Mouse (Mus musculus): Measurements from ENCODE around the gene Rsbn1. TPM values are rescaled to one million over a fixed set of nuclear protein-coding genes. Genes with fewer than 3 reads are reported as not detected.

The Rsbn1 gene
- total RNA-seq (2015; ENCODE audit: low replicate concordance) (27.4 and 38.6 TPM in 2 replicates), total RNA-seq (2017; ENCODE audit: low replicate concordance) (35.8 and 36.2 TPM in 2 replicates)

DNA sequence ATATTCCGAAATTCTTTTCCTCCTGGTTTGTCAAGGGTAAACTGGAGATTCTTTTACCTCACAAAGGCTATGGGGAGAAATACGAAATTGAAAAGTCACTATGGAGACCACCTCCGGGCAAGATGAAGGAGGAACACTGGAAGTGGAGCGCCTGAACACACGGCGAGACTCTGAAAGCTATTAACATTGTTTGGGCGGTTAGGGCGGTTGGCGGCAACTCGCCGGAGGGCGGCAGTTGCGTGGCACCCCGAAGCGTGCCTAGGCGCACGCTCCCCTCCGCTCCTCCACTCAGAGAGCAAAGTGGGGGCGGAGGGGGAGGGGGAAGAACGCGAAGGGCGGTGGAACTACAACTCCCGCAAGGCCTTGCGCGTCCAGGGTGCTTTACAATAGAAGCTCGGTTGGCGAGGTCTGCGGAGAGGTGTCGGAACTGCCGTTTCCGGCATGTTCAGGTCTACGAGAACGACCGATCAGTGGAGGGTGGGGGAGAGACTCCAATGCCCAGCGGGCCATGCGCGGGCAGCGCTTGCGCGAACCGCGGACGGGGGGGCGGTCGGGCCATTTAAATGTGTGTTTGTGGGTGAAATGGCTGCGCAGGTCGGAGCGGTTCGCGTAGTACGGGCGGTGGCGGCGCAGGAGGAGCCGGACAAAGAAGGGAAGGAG lies at the start of gene Rsbn1:
TSS of gene Rsbn1 (plus strand) at position 111 of the 660 bp plus-strand sequence.
- ATAC-seq (replicated peaks; ENCODE audit: low FRiP score, poor library complexity, severe bottlenecking), result peak; percentile 91

DNA sequence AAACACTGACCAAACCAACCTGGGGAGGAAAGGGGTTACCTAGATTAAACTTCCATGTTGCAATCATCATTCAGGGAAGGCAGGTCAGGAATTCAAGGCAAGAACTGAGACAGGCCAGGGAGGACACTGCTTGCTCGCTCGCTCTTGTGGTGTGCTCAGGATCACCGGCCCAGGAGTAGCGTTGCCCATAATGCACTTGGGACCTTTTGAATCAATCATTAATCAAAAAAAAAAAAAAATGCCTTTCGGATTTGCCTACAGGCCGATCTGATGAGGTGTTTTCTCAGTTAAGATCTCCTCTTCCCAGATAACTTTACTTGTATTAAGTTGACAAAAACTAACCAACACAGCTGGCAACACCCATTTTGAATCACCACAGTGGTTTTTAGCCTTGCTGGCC lies 49.7 kb upstream of the Rsbn1 start:
- no peak for ATAC-seq (replicated peaks; ENCODE audit: low FRiP score, poor library complexity, severe bottlenecking)

DNA sequence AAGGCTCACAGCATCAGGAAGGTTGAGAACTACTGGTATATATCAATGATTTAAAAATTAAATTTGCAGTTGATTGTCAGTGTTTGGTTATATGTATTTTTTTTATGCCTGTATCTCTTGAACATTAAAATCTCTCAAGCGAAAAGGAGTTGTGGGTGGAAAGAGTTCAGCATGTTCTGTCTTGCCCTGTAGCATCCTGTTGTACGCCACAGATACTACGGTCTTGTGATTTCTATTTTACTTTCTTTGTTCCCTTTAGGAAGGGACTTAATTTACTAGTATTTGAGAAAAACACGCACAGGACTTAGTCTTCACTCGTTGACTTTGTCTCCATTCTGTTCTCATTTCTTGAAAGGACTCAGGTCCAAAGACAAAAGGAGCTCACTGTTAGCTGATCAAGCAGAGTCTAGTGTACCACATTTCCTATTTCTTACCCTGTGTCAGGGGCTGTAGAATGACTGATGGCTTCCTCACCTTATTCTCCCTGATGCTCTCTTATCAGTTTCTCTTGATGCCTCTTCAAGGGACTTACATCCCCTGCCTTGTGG lies 46.4 kb upstream of the Rsbn1 start:
- no peak for ATAC-seq (replicated peaks; ENCODE audit: low FRiP score, poor library complexity, severe bottlenecking)

DNA sequence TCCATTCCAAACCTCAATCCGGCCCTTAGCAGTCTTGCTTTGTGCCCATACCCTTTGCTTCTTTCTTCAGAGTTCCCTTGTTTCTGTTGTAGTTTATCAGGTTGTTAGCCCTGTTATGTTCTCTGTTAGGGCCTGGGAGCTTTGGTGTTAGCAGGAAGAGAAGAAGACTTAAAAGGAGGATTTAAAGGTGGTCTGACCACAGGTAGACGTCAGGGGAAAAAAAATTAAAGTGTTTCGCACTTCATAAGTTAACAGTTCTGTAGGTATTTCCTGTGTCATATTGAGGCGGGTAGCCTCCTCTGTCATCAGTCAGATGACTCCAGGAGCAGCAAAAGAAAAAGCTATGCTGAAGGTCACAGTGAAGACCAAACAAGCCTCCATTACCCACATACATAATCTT lies 45.9 kb upstream of the Rsbn1 start:
- ATAC-seq (replicated peaks; ENCODE audit: low FRiP score, poor library complexity, severe bottlenecking), result no peak

DNA sequence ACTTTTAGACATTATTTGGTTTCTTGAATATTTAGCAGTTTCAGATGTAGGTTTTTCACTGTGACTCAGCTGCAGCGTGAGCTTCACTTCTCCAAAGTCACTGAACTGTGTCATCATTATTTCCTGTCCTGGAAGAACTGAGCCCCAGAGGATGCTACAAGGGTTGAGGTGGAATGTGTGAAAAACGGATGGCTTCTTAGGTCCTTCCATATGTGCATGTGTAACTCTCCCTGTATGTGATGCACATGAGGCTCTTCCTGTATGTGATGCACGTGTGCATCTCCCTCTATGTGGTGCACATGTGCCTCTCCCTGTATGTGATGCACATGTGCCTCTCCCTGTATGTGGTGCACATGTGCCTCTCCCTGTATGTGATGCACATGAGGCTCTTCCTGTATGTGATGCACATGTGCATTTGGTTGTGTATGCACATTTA lies 41.2 kb upstream of the Rsbn1 start:
- no peak for ATAC-seq (replicated peaks; ENCODE audit: low FRiP score, poor library complexity, severe bottlenecking)

DNA sequence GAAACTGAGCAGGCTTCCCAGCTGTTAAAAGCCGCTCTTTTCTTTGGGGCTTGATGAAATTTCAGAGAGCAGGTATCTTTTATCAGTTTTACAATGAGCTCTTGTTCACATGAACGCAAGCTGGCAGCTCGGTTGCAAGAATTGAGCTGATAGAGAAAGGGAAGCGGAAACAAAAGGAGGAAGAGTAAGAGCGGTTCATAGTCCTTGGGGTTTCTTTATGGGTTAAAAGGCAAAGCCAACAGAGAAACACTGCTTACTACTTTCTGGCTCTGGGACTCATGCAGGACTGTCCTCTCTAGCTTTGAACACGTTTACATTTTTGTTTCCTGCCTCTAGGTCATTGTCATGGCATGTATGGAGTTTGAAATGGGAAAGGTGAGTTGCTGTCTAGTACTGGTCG lies 39.6 kb upstream of the Rsbn1 start:
- no peak for ATAC-seq (replicated peaks; ENCODE audit: low FRiP score, poor library complexity, severe bottlenecking)

DNA sequence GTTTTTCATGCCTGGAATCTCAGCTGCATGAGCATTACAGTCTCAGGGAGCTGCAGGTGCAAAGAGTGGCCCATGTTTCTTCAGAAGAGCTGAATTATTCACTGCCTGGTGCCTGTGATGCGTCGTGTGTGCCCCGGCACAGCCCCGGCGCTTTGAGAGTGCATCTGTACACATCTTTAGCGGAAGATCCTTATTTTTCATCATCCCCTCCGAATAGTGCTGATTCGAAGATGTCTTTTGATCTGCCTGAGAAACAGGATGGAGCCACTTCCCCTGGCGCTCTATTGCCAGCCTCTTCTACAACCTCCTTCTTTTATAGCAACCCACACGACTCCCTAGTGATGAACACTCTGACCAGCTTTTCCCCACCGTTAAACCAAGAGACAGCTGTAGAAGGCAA lies 28.0 kb upstream of the Rsbn1 start:
- no peak for ATAC-seq (replicated peaks; ENCODE audit: low FRiP score, poor library complexity, severe bottlenecking)

DNA sequence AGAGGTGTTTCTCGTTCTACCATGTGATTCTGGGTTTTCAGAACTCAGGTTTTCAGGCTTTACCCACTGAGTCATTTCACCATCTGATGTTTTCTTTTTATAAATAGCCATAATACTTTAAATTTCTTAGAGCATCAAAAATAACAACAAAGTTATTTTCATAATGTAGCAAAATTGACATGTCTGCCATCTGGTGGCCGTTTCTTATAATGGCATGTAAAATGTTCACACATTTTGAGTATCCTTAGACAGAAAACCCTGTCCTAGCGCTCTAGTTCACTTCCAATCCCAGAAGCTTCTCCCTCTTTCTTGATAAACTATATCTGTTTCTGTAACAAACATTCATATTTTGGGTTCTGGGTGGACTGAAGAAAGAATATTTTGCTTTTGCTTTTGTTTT lies 26.3 kb upstream of the Rsbn1 start:
- no peak for ATAC-seq (replicated peaks; ENCODE audit: low FRiP score, poor library complexity, severe bottlenecking)

DNA sequence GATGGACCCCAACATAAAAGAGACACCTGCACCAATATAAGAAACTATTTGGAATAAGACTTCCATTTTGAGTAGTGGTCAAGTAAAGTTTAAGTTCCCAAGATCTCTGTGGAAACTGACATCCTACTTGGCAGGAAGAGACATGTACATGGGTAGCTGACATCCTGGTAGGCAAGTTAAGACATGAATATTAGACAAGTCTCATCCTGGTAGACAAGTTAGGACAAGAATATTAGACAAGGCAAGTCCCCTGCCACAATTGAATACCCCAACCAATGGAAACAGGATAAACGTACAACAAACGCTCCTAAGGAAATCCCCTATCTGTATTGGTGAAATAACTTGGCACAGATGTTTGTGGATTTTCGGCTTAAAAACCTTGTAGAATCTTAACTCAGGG lies 20.5 kb upstream of the Rsbn1 start:
- ATAC-seq (replicated peaks; ENCODE audit: low FRiP score, poor library complexity, severe bottlenecking), result no peak

DNA sequence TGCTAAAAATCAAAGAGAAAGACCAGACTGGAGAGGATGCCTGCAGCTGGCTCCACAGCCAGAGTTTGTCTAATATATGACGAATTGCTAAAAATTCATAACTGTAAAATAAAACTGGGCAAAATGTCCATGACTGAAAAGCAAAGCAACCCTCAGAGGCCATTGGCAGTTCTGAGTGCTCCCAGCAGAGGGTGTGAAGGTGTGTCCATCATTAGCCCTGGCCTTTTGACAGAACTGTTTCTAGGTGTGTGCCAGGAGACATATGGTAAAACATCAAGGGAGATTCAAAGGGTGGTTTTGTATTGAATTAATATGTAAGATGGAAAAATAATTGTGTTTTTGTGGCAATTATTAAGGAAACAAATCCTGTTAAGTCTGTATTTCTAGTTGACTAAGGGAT lies 9.2 kb upstream of the Rsbn1 start:
- peak; percentile 98 for ATAC-seq (replicated peaks; ENCODE audit: low FRiP score, poor library complexity, severe bottlenecking)

DNA sequence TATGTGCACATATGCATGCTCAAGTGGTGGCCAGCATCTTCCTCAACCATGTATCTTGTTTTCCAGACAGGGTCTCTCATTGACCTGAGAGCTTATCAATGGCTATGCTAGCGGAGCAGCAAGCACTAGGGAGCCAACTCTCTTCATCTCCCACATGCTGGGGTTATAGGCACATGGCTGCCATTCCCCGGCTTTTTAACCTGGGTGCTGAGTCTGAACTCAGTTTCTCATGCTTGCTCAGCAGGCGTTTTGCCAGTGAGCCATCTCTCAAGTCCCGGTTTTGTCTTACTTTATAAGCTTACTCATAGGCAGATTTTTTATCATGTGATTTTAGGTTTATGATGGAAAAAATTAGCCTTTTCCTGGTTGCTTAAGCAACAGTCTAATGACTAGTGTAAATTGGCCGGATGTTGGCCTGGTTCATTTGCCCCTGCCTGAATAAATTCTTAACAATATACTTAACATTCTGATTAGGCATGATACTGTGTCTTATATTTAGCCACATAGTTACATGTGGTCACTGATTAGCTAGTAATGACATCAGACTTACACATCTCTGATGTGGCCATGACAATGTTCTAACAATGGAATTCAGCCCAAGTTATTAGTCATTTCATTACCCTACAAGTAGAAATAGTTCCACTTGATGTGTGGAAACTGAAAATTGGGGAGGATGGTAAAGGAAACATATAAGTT lies 6.4 kb upstream of the Rsbn1 start:
- no peak for ATAC-seq (replicated peaks; ENCODE audit: low FRiP score, poor library complexity, severe bottlenecking)

DNA sequence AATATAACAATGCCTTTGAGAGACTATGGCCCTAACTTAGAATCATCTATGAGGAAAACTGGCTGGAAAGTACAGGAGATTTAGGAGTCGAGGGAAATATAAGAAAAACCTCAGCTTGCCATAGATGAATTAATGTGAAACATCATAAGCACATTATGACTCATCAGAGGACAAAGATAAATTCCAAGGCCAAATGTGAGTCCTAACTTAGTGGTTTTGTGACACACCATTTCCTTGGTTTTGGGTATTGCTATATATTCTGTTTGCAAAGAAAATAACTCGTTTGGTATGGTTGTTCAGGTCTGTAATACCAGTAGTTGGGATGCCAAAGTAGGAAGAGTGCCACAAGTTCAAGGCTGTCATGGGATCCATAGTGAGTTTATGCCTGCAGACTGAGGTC lies 5.1 kb upstream of the Rsbn1 start:
- ATAC-seq (replicated peaks; ENCODE audit: low FRiP score, poor library complexity, severe bottlenecking), result no peak

DNA sequence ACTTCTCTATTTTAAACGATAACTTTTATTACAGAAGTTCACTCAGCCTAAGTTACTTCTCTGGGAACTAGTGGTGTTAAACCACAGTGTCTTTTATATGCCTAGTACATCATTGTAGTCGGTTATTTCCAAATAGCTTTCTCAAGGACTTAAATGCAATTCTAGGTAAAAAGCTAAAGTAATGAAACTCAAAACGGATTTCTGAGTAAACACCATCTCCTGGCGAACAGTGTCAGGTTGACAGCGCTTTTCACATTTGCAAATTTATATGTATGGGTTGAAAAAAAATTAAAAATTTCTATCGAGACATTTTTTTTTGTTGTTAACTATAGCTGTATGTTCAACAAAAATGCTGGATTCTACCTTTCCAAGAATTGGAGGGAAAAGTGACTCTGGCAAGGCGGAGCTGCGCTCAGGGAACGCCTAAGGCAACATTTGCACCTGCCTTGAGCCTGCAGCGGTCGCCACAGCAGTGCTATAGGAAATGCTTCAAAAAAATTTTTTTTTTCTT lies 414 bp upstream of the Rsbn1 start:
- peak; percentile 73 for ATAC-seq (replicated peaks; ENCODE audit: low FRiP score, poor library complexity, severe bottlenecking)

DNA sequence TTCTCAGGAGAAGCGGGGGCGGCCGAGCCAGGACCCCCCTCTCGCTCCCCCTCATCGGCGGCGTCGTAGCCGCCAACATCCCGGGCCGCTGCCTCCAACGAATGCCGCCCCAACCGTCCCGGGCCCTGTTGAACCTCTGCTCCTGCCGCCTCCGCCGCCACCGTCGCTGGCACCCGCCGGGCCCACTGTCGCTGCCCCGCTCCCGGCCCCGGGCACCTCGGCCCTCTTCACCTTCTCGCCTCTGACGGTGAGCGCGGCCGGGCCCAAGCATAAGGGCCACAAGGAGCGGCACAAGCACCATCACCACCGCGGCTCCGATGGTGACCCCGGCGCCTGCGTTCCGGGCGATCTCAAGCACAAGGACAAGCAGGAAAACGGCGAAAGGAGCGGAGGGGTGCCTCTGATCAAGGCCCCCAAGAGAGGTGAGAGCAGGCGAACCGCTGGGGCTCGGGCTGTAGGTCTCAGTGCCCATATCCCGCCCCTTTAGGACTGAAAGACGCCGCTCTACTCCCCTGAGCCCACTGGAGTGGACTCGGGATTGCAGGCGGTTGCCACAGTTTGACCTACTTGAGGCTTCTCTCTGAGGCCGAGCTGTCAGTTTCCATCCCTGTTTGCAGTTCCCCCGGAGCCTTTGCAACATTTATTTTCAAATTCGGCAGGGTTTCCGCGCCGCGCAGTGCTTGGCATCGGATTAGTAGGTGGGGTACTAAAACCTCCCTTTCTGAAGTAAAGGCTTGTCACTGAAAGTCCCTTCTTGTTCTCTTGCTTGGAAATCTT lies 1.0 kb downstream of the Rsbn1 start:
- ATAC-seq (replicated peaks; ENCODE audit: low FRiP score, poor library complexity, severe bottlenecking), result peak; percentile 40

DNA sequence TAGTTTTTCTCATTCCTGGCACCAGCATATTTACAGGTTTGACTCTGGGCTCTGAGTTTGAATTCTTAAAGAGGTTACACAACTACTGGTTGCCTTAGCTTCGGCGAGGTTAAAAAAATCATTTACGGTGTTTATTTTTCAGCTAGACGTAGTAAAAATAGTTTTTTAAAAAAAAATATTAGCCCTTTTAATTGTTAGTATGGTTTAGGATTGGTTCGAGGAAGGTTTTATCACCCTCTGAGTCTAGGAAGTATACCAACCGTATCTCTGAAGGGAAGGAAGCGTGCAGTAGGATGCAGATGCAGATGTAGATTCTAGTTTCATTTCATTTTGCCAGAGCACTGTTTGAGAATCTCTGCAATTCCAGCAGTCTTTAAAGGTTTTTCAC lies 1.6 kb downstream of the Rsbn1 start:
- ATAC-seq (replicated peaks; ENCODE audit: low FRiP score, poor library complexity, severe bottlenecking), result no peak

DNA sequence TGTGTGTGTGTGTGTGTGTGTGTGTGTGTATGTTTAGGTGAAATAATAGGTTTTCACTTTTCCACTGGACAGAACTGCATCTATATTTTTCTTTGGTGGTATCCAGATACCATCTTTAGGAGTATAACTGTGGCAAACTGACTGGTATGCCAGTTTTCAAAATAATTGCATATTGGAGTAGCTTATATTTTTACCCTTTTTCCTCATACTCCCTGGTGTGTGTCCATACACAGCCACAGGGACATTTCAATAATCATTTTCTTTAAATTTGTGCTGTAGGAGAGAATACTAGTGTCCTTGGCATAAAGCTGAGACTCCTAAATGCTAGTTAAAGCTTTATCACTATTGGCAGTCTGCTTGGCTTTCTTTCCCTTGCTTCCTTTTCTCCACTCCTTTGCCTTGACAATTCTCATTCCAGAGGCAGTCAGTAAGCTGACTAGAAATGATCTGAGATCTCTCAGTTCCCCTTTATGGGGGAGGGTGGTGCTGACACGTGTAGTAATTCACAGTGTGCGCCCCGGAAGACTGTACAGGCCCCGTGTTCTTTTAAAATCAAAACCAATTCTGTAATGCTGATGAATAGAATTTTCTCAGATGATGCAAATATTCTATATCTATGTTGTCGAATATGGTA lies 2.4 kb downstream of the Rsbn1 start:
- no peak for ATAC-seq (replicated peaks; ENCODE audit: low FRiP score, poor library complexity, severe bottlenecking)

DNA sequence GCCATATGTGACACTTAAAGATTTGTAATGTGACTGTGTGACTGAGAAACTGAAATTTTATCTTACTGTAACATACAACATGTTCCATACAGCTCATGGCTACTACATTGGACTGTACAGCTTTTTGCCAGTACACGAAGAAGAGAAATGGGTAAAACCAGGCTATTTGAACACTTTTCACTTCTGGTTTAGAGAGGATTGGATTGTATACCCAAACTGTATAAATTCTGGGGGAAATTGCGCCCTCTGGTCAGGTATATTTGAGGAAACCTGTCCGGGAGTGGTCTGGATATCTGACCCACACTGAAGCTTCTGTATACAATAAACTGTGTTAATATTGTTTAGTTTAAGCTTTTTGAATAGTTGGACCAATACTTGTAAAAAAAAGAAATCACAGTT lies 2.9 kb downstream of the Rsbn1 start:
- ATAC-seq (replicated peaks; ENCODE audit: low FRiP score, poor library complexity, severe bottlenecking), result no peak

DNA sequence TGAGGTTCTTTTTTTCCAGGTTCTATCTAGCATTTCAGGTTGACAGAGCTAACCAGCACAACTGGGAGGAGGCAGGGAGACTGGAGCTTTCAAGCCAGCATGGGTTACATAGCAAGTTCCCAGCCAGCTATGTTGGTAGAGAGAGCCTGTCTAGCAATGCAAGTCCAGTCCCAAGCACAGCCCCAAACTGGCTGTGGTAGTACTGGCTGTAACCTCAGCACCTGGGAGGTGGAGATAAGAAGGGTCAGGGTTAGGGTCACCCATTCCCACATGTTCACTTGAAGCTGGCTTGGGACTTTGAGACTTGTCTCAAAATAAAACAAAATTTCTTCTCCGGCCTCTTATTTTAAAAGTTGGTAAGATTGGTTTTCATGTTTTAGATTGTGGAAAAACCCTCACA lies 6.2 kb downstream of the Rsbn1 start:
- no peak for ATAC-seq (replicated peaks; ENCODE audit: low FRiP score, poor library complexity, severe bottlenecking)

DNA sequence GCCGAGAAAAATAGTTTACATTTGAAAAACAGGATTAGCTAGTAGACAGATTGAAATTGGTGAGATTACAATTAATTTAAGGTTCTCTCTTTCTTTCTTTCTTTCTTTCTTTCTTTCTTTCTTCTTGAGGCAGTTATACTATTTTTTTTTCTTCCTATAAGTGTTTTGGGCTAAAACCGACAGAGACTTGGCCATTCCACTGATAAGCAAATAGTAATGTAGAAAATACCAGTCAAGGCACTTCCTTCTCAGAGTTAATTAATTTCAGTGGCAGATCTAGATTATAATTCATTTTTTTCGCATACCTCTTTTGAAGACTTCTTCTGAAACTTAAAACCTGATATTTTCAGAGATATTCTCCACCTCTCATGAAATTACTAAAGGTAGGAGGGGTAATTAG lies 11.4 kb downstream of the Rsbn1 start:
- ATAC-seq (replicated peaks; ENCODE audit: low FRiP score, poor library complexity, severe bottlenecking), result no peak

DNA sequence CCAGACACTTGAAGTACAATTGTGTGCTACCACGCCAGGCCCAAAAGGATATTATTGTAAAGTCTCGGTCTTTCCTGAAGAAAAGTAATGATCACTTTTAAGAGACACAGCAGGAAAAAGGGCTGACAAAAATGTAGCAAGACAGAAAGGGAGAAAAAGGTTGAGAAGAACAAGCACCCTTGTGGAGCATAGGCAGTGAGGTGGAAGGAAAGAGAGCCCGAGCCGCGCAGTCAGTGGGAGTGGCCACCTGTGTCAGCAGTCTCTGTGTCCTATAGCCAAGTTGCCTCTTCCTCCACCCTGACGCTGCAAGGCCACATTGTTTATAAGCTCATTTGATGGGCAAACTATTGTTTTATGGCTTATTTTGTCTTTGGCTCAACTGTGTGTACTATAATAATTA lies 13.6 kb downstream of the Rsbn1 start:
- ATAC-seq (replicated peaks; ENCODE audit: low FRiP score, poor library complexity, severe bottlenecking), result peak; percentile 98

Data from erythroid progenitor cell, adult 5-6 weeks (primary cell).